Mouse (Mus musculus): Measurements from ENCODE around the gene Sgms2.

GRCm38 (mm10) chr3:131294503-131294902 lies 196.7 kb downstream of the Sgms2 start:
- no peak for TF ChIP-seq EP300 (IDR thresholded peaks at IDR 0.05)
- no peak for TF ChIP-seq CTCF (IDR thresholded peaks at IDR 0.05)

All from lung, postnatal 0 days (tissue).